Mouse (Mus musculus): Measurements from ENCODE around the gene Sh2d3c.

- no peak for TF ChIP-seq POLR2A (IDR thresholded peaks at IDR 0.05; ENCODE audit: control insufficient read depth, low read depth, low read length)
- TF ChIP-seq CTCF (IDR thresholded peaks at IDR 0.05; ENCODE audit: control insufficient read depth, insufficient read depth, insufficient replicate concordance, low read depth, low read length): no peak
Measured at GRCm38 (mm10) chr2:32787176-32787575, 66.3 kb downstream of the Sh2d3c start.
